Mouse (Mus musculus): ENCODE measurements around the gene Lemd2. TPM values are rescaled to one million over a fixed set of nuclear protein-coding genes. Genes with fewer than 3 reads are reported as not detected.

The Lemd2 gene
- total RNA-seq (2023) = 10 to 100 TPM; 88.6 to 89.8 TPM

GRCm38 (mm10) chr17:27204075-27204909, at the start of gene Lemd2:
Gene Lemd2, minus strand, starts transcription at chr17:27204469.

GRCm38 (mm10) chr17:27167545-27167944, 36.7 kb downstream of the Lemd2 start, which contains the start of gene Ip6k3:
Gene Ip6k3, minus strand, starts transcription at chr17:27167795.

Other genes starting within 250 kb of the Lemd2 start
- 10 to 100 TPM; 23.5 to 24.4 TPM for gene Zbtb9, start 231.3 kb downstream of the Lemd2 start, total RNA-seq (2023)
- gene Bak1, start 175.5 kb downstream of the Lemd2 start, total RNA-seq (2023) = 10 to 100 TPM; 40.2 to 42.1 TPM
- gene Itpr3, start 147.2 kb downstream of the Lemd2 start, total RNA-seq (2023) = 100 to 1,000 TPM; 186 to 191 TPM
- 10 to 100 TPM; 46.6 to 56.5 TPM for gene Uqcc2, start 70.6 kb downstream of the Lemd2 start, total RNA-seq (2023)
- not detected for gene Ip6k3, start 36.7 kb downstream of the Lemd2 start, total RNA-seq (2023)